In genomic region chr11:60222469-60223236, GRCm38 (mm10) we compare ENCODE assay signal across 7 mouse cellular contexts. TPM values are rescaled to one million over a fixed set of nuclear protein-coding genes. Genes with fewer than 3 reads are reported as not detected.
DNase-seq lines count a peak whose midpoint lies in the region; ATAC-seq lines count a peak whose summit lies in the region.

Gene Srebf1 (minus strand): TSS chr11:60222581.

- H3K4me3 ChIP-seq in embryonic facial prominence, embryonic 14.5 days (ENCODE audit: low read depth, low read length), result peak within 1 kb of the TSS; percentile 40
- peak within 1 kb of the TSS; percentile 34 for H3K4me3 ChIP-seq in kidney, embryonic 14.5 days (ENCODE audit: low read length)

- peak within 1 kb of the TSS; percentile 77 for H3K4me2 ChIP-seq in embryonic facial prominence, embryonic 14.5 days (ENCODE audit: low read depth, low read length)
- peak within 1 kb of the TSS; percentile 68 for H3K4me2 ChIP-seq in kidney, embryonic 14.5 days (replicated peaks; ENCODE audit: low read depth, low read length)

- peaks cover 11% of the 10 kb centered on the region; the same call in 1 of the 2 replicates for H3K36me3 ChIP-seq in embryonic facial prominence, embryonic 14.5 days (ENCODE audit: control insufficient read depth, insufficient read depth, low read length)
- peaks cover 3% of the 10 kb centered on the region; the same call in 1 of the 2 replicates for H3K36me3 ChIP-seq in kidney, embryonic 14.5 days (ENCODE audit: control insufficient read depth, insufficient read depth, low read length)

- H3K27me3 ChIP-seq in embryonic facial prominence, embryonic 14.5 days (replicated peaks; ENCODE audit: control insufficient read depth, insufficient read depth, low read length), result no peaks in the 10 kb centered on the region
- H3K27me3 ChIP-seq in kidney, embryonic 14.5 days (ENCODE audit: control insufficient read depth, insufficient read depth, low read length), result no peaks in the 10 kb centered on the region

- peaks cover 27% of the 10 kb centered on the region for H3K4me1 ChIP-seq in embryonic facial prominence, embryonic 14.5 days (ENCODE audit: control insufficient read depth, insufficient read depth, low read length)
- peaks cover 11% of the 10 kb centered on the region for H3K4me1 ChIP-seq in kidney, embryonic 14.5 days (ENCODE audit: control insufficient read depth, insufficient read depth, low read length)

- DNase-seq in adrenal gland, postnatal 4 days (ENCODE audit: low spot score in 2 of 2), result peak; percentile 62 to 72
- peak; percentile 83 for DNase-seq in embryonic facial prominence, embryonic 14.5 days (ENCODE audit: low spot score)
- peak; percentile 80 to 86 for DNase-seq in heart, adult 9 months (ENCODE audit: low spot score in 2 of 2)
- peak; percentile 88 for DNase-seq in liver
- DNase-seq in monocyte, adult 2 months (ENCODE audit: low read depth in 1 of 2, low spot score in 2 of 2), result peak; percentile 32 to 70
- peak; percentile 56 to 71 for DNase-seq in spleen, postnatal 14 days (ENCODE audit: low spot score in 2 of 2)

- H3K9me3 ChIP-seq in embryonic facial prominence, embryonic 14.5 days (ENCODE audit: control insufficient read depth, low read length), result no peaks in the 10 kb centered on the region
- no peaks in the 10 kb centered on the region for H3K9me3 ChIP-seq in kidney, embryonic 14.5 days (ENCODE audit: control insufficient read depth, low read length)

- H3K9ac ChIP-seq in embryonic facial prominence, embryonic 14.5 days (ENCODE audit: low read depth, low read length), result peak within 1 kb of the TSS; percentile 61
- H3K9ac ChIP-seq in kidney, embryonic 14.5 days (ENCODE audit: low read depth, low read length), result peak within 1 kb of the TSS; percentile 32

- ATAC-seq in embryonic facial prominence, embryonic 14.5 days (ENCODE audit: low read depth), result peak; percentile 73
- ATAC-seq in kidney, embryonic 14.5 days (ENCODE audit: low FRiP score, low TSS enrichment), result peak; percentile 60

- peak within 1 kb of the TSS; percentile 55 for H3K27ac ChIP-seq in embryonic facial prominence, embryonic 14.5 days (replicated peaks; ENCODE audit: low read depth, low read length)
- H3K27ac ChIP-seq in kidney, embryonic 14.5 days (ENCODE audit: low read depth, low read length), result peak within 1 kb of the TSS; percentile 49; the same call in 1 of the 2 replicates

- WGBS in embryonic facial prominence, embryonic 14.5 days, result 5% methylated on average over 46 of the region's 46 CpGs
- WGBS in kidney, embryonic 14.5 days, result 6% methylated on average over 46 of the region's 46 CpGs

RNA-seq across cellular contexts. Expression of gene Srebf1, which starts in this region (rescaled TPM):
- total RNA-seq in adrenal gland, postnatal 4 days (2021), result 100 to 1,000 TPM; 135 to 160 TPM
- 58.3 and 67.6 TPM in 2 replicates for polyA plus RNA-seq in embryonic facial prominence, embryonic 14.5 days (2014; fragmentation: Nextera tagmentation; extraction: Ambion mirVana)
- 58.8 and 60.1 TPM in 2 replicates for polyA plus RNA-seq in kidney, embryonic 14.5 days (2014; fragmentation: Nextera tagmentation; extraction: Ambion mirVana)

Comparison
In these comparisons a context has a peak if more than half of its experiments do, and no peak if none do; other contexts are left out.
1. Peak in every context shown above with its lines: DNase-seq, ATAC-seq, H3K4me3 ChIP-seq and H3K27ac ChIP-seq.